Mouse (Mus musculus) limb, embryonic 14.5 days (tissue): Measurements from ENCODE around the gene Hdlbp. TPM values are rescaled to one million over a fixed set of nuclear protein-coding genes. Genes with fewer than 3 reads are reported as not detected.
A peak's percentile ranks its signal among the peaks of the same experiment; 100 is the strongest.

Experiments used
- ATAC-seq: fragments of 200-750 bp; cut with Nextera tagmentation; 2 replicates; pipeline ENCODE4 v1.8.0; 2017; ENCODE audit warnings: low read depth, moderate number of reproducible peaks, moderate TSS enrichment; ENCODE audit not compliant: low FRiP score
- DNase-seq: peaks from one replicate; pipeline ENCODE4 v3.0.0-alpha.2; 2015; ENCODE audit warnings: low spot score
- H3K27ac ChIP-seq: fragments of 300-500 bp; sonication (generic); replicated peaks from 2 replicates; pipeline ENCODE4 v1.5.1; 2014; ENCODE audit warnings: low read depth, mild to moderate bottlenecking, low read length, moderate library complexity, mixed read lengths
- H3K27me3 ChIP-seq: fragments of 300-500 bp; sonication (generic); 2 replicates; pipeline ENCODE4 v1.6.1; 2014; ENCODE audit warnings: low read length, mixed read lengths; ENCODE audit not compliant: control insufficient read depth, insufficient read depth
- H3K36me3 ChIP-seq: fragments of 300-500 bp; sonication (generic); 2 replicates; pipeline ENCODE4 v1.6.1; 2014; ENCODE audit warnings: mild to moderate bottlenecking, low read length, moderate library complexity, mixed read lengths; ENCODE audit not compliant: control insufficient read depth, insufficient read depth
- H3K4me1 ChIP-seq: fragments of 300-500 bp; sonication (generic); 2 replicates; pipeline ENCODE4 v1.6.1; 2014; ENCODE audit warnings: antibody characterized with exemption, low read length, mixed read lengths; ENCODE audit not compliant: control insufficient read depth, insufficient read depth
- H3K4me2 ChIP-seq: fragments of 300-500 bp; sonication (generic); replicated peaks from 2 replicates; pipeline ENCODE4 v1.6.1; 2014; ENCODE audit warnings: low read depth, mild to moderate bottlenecking, low read length, moderate library complexity; ENCODE audit not compliant: severe bottlenecking
- H3K4me3 ChIP-seq: fragments of 300-500 bp; sonication (generic); replicated peaks from 2 replicates; pipeline ENCODE4 v1.5.1; 2014; ENCODE audit warnings: low read length
- H3K9ac ChIP-seq: fragments of 300-500 bp; sonication (generic); 2 replicates; pipeline ENCODE4 v1.6.1; 2014; ENCODE audit warnings: mild to moderate bottlenecking, low read depth, low read length, moderate library complexity; ENCODE audit not compliant: severe bottlenecking
- H3K9me3 ChIP-seq: fragments of 300-500 bp; sonication (generic); 2 replicates; pipeline ENCODE4 v1.6.1; 2016; ENCODE audit warnings: low read length; ENCODE audit not compliant: control insufficient read depth
- POLR2A ChIP-seq: fragments of 200-500 bp; IDR thresholded peaks from 2 replicates; pipeline ENCODE4 v1.8.0; 2012; ENCODE audit warnings: inconsistent platforms, mild to moderate bottlenecking, moderate library complexity, borderline replicate concordance; ENCODE audit not compliant: insufficient read depth, insufficient read length; ENCODE audit errors: extremely low read depth
- WGBS: fragments of 180-500 bp; shearing (Covaris S2); extraction: QIAGEN DNeasy Blood & Tissue Kit; methylation state at CpG from one replicate; pipeline ENCODE4 v1.1.7; 2014; 5-methylcytosine and 5-hydroxymethylcytosine counted together
- polyA plus RNA-seq, 2 experiments: library from polyadenylated mRNA; depleted of rRNA in 1 of 2; stranded (reverse) in 1 of 2; unstranded in 1 of 2; fragments of >200 nt; fragmentation: Nextera tagmentation in 1 of 2; extraction: Ambion mirVana in 1 of 2; gene quantifications; 2 replicates each; pipeline versions ENCODE4 v1.2.1 to v1.2.3; 2012 to 2014

Gene Hdlbp
- polyA plus RNA-seq (2012; rRNA removed): 169 and 196 TPM in 2 replicates
- polyA plus RNA-seq (2014; fragmentation: Nextera tagmentation; extraction: Ambion mirVana): 163 and 180 TPM in 2 replicates

DNA sequence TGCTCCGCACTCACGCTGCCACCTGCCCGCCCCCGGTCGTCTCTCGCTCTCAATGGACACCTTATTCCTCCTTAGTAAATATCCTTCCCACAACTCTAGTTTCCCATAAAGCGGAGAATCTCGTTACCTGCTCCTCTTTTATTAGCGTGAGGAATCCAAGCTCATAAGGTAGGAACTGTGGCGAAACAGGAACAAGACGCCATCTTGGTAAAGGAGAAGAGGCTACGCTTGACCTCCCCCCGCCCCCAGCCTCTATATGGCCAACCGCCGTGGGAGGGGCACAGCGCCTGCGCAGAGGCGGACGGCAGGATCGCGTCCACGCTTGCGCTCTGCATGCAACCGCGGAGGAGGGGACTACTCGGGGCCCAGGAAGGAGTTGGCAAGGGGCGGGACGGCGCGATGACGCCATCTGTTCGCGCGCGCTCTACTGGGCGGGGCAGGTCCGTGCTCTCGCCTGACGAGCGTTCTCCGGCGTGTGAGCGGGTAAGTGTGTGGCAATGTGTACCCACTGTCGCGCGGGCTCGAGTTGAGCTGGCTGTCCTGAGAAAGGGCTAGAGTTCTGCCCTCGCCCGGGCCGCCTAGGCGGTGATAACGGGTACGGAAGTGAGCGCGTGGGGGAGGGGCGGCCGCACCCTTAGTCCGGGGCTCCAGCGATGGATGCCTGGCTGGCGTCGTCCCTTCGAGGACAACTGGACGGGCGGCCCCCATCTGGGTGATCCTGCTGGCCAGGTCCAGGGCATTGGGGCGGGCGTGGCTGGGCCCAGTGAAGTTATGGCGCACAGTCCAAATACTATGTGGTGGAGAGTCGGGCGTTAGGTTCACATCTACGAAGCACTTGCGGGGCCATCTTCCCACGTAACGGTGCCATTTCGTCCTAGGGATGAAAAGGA, at the start of gene Hdlbp:
Hdlbp (minus strand) TSS at position 230 of the 890 bp plus-strand sequence.
- TF ChIP-seq POLR2A: peak; percentile 73; the same call in 1 of the 2 replicates

DNA sequence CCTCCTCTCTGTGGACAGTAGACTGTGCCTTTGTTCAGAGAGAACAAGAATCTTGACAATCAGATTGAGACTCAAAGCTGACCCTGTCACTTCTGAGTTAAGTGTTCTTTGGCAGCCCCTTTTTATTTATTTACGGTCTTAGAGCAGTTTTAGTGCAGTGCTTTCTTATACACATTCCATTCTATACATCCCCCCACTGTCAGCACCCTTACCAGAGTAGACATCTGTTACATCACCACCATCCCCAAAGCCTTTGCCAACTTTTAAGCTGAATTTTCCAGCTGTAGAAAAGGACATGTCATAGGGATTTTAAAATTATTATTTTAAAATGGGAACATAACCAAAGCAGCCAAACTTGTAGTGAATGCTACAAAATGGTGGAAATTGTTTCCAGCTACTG, 43.7 kb upstream of the Hdlbp start:
- 83% methylated on average over 1 of the region's 1 CpGs for WGBS
- no peaks in the 10 kb centered on the region for H3K27me3 ChIP-seq
- TF ChIP-seq POLR2A: no peak
- H3K27ac ChIP-seq: no peak overlapping the region
- H3K9ac ChIP-seq: no peak overlapping the region
- H3K36me3 ChIP-seq: peaks cover 6% of the 10 kb centered on the region
- no peaks in the 10 kb centered on the region for H3K4me1 ChIP-seq
- H3K9me3 ChIP-seq: no peaks in the 10 kb centered on the region
- DNase-seq: no peak
- no peak for ATAC-seq
- no peak overlapping the region for H3K4me2 ChIP-seq
- no peak overlapping the region for H3K4me3 ChIP-seq

More for the DNA sequence above, at the start of gene Hdlbp:
- Histone ChIP-seq H3K4me2 (peak within 1 kb of the TSS; percentile 64), H3K4me3 (peak within 1 kb of the TSS; percentile 93), H3K4me1 (peaks cover 6% of the 10 kb centered on the region; the same call in 1 of the 2 replicates), H3K9me3 (no peaks in the 10 kb centered on the region), H3K27ac (peak within 1 kb of the TSS; percentile 96), H3K27me3 (no peaks in the 10 kb centered on the region), H3K9ac (peak within 1 kb of the TSS; percentile 86), H3K36me3 (no peaks in the 10 kb centered on the region)
- ATAC-seq: peak; percentile 95
- peak; percentile 99 for DNase-seq
- WGBS: under 1% methylated on average over 68 of the region's 74 CpGs

DNA sequence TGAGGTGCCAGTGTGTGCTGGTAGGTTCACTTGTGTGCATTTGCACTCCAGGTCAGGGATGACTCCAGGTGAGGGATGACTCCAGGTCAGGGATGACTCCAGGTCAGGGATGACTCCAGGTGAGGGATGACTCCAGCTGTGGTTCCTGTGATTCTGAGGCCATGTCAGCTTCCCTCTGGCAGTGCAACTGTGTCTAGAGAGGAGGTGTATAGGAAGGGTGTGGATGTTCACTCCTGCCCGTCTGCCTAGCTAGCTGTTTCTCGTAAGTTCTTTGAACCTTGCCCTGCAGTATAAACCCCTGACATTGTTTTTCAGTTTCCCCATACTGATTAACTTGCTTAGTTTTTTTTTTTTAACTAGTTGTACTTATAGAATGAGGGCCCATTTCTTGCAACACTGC, 42.9 kb upstream of the Hdlbp start:
- H3K9ac ChIP-seq: no peak overlapping the region
- no peaks in the 10 kb centered on the region for H3K27me3 ChIP-seq
- H3K4me2 ChIP-seq: no peak overlapping the region
- DNase-seq: no peak
- no peak for TF ChIP-seq POLR2A
- ATAC-seq: no peak
- peaks cover 6% of the 10 kb centered on the region for H3K36me3 ChIP-seq
- WGBS: 74% methylated on average over 2 of the region's 2 CpGs
- no peak overlapping the region for H3K4me3 ChIP-seq
- no peaks in the 10 kb centered on the region for H3K9me3 ChIP-seq
- no peak overlapping the region for H3K27ac ChIP-seq
- no peaks in the 10 kb centered on the region for H3K4me1 ChIP-seq

DNA sequence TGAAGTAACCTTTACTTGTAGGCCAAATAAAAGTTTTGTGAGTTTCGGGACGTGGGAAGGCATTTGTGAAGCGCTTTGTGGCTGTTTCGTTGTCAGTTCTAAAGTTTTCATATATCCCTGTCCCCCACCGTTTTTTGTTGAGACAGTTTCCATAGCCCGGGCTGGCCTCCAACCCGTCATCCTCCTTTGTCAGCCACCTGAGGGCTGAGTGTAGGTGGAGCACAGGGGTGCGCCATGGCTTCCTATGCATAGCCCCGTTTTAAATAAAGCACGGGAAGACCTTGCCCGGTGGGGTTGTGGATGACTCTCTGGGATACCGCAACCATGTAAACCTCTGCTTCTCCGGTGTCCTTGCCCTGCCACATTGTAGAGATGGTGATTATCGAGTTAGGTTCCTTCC, 34.6 kb upstream of the Hdlbp start:
- peak overlapping the region; percentile 77; the same call in 1 of the 2 replicates for H3K4me3 ChIP-seq
- no peaks in the 10 kb centered on the region for H3K27me3 ChIP-seq
- peaks cover 9% of the 10 kb centered on the region; the same call in 1 of the 2 replicates for H3K4me1 ChIP-seq
- no peak for TF ChIP-seq POLR2A
- H3K36me3 ChIP-seq: peaks cover 14% of the 10 kb centered on the region
- no peak for DNase-seq
- no peak for ATAC-seq
- H3K9me3 ChIP-seq: no peaks in the 10 kb centered on the region
- 73% methylated on average over 14 of the region's 14 CpGs for WGBS
- no peak overlapping the region for H3K27ac ChIP-seq
- H3K9ac ChIP-seq: no peak overlapping the region
- H3K4me2 ChIP-seq: peak overlapping the region; percentile 56

DNA sequence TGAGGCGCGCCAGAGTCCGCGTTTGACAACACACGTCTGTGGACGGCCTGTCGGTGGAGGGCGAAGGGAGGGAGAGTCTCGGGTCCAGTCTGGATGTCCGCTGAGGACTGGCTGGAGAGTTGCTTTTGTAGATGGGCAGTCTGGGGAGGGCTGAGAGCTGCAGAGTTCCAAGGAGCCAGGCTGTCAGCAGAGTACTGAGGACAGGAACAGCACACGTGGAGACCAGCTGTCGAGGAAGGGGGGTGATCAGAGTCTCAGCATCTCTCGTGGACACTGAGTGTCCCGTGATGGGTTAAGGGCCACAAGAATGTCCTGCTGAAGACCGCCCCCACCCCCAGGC, 33.7 kb upstream of the Hdlbp start:
- TF ChIP-seq POLR2A: no peak
- H3K4me2 ChIP-seq: peak overlapping the region; percentile 56
- 1% methylated on average over 15 of the region's 15 CpGs for WGBS
- peak overlapping the region; percentile 77 for H3K4me3 ChIP-seq
- H3K4me1 ChIP-seq: peaks cover 9% of the 10 kb centered on the region; the same call in 1 of the 2 replicates
- peaks cover 21% of the 10 kb centered on the region for H3K36me3 ChIP-seq
- peak overlapping the region; percentile 78 for H3K9ac ChIP-seq
- ATAC-seq (peak; percentile 27), DNase-seq (peak; percentile 6)
- H3K9me3 ChIP-seq: no peaks in the 10 kb centered on the region
- H3K27me3 ChIP-seq: no peaks in the 10 kb centered on the region
- peak overlapping the region; percentile 67; the same call in 1 of the 2 replicates for H3K27ac ChIP-seq
